Mouse (Mus musculus) small intestine, adult 2 months (tissue): Measurements from ENCODE around the gene Ccdc57. TPM values are rescaled to one million over a fixed set of nuclear protein-coding genes. Genes with fewer than 3 reads are reported as not detected.
A peak's percentile ranks its signal among the peaks of the same experiment; 100 is the strongest.

ENCODE experiments used
- H3K27ac ChIP-seq: fragments of 200-500 bp; 2 replicates; pipeline ENCODE4 v1.5.1; 2012; ENCODE audit warnings: low read depth, low read length, control low read depth, inconsistent platforms; ENCODE audit not compliant: insufficient read depth
- H3K27me3 ChIP-seq: fragments of 200-500 bp; 2 replicates; pipeline ENCODE4 v1.6.1; 2012; ENCODE audit warnings: mild to moderate bottlenecking, moderate library complexity, low read length, inconsistent platforms; ENCODE audit not compliant: control insufficient read depth, insufficient read depth
- H3K36me3 ChIP-seq: fragments of 200-500 bp; 2 replicates; pipeline ENCODE4 v1.6.1; 2012; ENCODE audit warnings: mild to moderate bottlenecking, low read length, control low read depth, inconsistent platforms; ENCODE audit not compliant: control insufficient read depth, insufficient read depth
- H3K4me1 ChIP-seq: fragments of 200-500 bp; 2 replicates; pipeline ENCODE4 v1.6.1; 2012; ENCODE audit warnings: low read length, inconsistent platforms, mixed read lengths; ENCODE audit not compliant: control insufficient read depth, insufficient read depth, insufficient read length
- H3K4me3 ChIP-seq: fragments of 200-500 bp; 2 replicates; pipeline ENCODE4 v1.5.1; 2012; ENCODE audit warnings: low read depth, mild to moderate bottlenecking, control low read depth, inconsistent platforms, low read length, moderate library complexity
- CTCF ChIP-seq: fragments of 200-500 bp; IDR thresholded peaks from 2 replicates; pipeline ENCODE4 v1.5.1; 2012; ENCODE audit warnings: low read depth, mild to moderate bottlenecking, control low read depth, inconsistent platforms, low read length, moderate library complexity, mixed read lengths; ENCODE audit not compliant: insufficient replicate concordance, insufficient read length; ENCODE audit errors: extremely low read depth
- POLR2A ChIP-seq: fragments of 200-500 bp; IDR thresholded peaks from 2 replicates; pipeline ENCODE4 v1.6.1; 2012; ENCODE audit warnings: low read depth, mild to moderate bottlenecking, control low read depth, inconsistent platforms, low read length, moderate library complexity
- WGBS: fragments of 180-500 bp; shearing (Covaris S2); methylation state at CpG from one replicate; pipeline ENCODE4 v1.1.7; 2018; 5-methylcytosine and 5-hydroxymethylcytosine counted together
- polyA plus RNA-seq: library from polyadenylated mRNA; depleted of rRNA; stranded (reverse); fragments of >200 nt; gene quantifications from 2 replicates; pipeline ENCODE4 v1.2.3, GENCODE M21; 2012

Ccdc57 gene
- polyA plus RNA-seq, 1 experiment, result 0.43 TPM

GRCm38 (mm10) chr11:120894397-120894796, 38.3 kb downstream of the Ccdc57 start:
- WGBS, result 92% methylated on average over 8 of the region's 8 CpGs

GRCm38 (mm10) chr11:120889216-120889615, 43.5 kb downstream of the Ccdc57 start:
- Histone ChIP-seq H3K36me3 (no peaks in the 10 kb centered on the region), H3K4me3 (no peak overlapping the region), H3K4me1 (peaks cover 5% of the 10 kb centered on the region; the same call in 1 of the 2 replicates), H3K27ac (no peak overlapping the region), H3K27me3 (no peaks in the 10 kb centered on the region)
- TF ChIP-seq POLR2A (no peak), CTCF (no peak)
- 20% methylated on average over 3 of the region's 3 CpGs for WGBS

More at GRCm38 (mm10) chr11:120894397-120894796, 38.3 kb downstream of the Ccdc57 start:
- peaks cover 7% of the 10 kb centered on the region; the same call in 1 of the 2 replicates for H3K4me1 ChIP-seq
- H3K27ac ChIP-seq, result no peak overlapping the region
- peaks cover 2% of the 10 kb centered on the region; the same call in 1 of the 2 replicates for H3K36me3 ChIP-seq
- H3K4me3 ChIP-seq, result no peak overlapping the region
- H3K27me3 ChIP-seq, result no peaks in the 10 kb centered on the region
- no peak for TF ChIP-seq POLR2A
- no peak for TF ChIP-seq CTCF

GRCm38 (mm10) chr11:120888718-120889117, 44.0 kb downstream of the Ccdc57 start:
- WGBS, result 71% methylated on average over 5 of the region's 5 CpGs

DNA sequence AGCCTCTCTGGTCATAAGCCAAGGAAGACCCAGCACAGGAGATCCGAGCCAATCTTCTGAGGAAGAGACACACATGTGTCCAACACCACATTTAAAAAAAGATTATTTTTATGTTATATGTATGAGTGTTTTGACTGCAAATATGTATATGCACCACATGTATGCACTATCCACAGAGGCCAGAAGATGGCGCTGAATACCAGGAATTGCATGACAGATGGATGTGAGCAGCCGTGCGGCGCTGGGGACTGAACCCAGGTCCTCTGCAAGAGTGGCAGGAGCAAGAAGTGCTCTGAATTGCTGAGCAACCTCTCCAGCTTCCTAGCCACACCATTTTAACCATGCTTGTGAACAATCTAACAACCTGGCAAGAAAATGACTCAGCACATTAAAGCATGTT, 45.2 kb downstream of the Ccdc57 start:
- Histone ChIP-seq H3K27ac (no peak overlapping the region), H3K4me3 (no peak overlapping the region), H3K36me3 (no peaks in the 10 kb centered on the region), H3K27me3 (no peaks in the 10 kb centered on the region), H3K4me1 (peaks cover 5% of the 10 kb centered on the region; the same call in 1 of the 2 replicates)
- WGBS, result 96% methylated on average over 5 of the region's 5 CpGs
- TF ChIP-seq POLR2A (no peak), CTCF (peak; percentile 4; the same call in 1 of the 2 replicates)

More at GRCm38 (mm10) chr11:120888718-120889117, 44.0 kb downstream of the Ccdc57 start:
- Histone ChIP-seq H3K4me3 (no peak overlapping the region), H3K36me3 (no peaks in the 10 kb centered on the region), H3K4me1 (peaks cover 5% of the 10 kb centered on the region; the same call in 1 of the 2 replicates), H3K27me3 (no peaks in the 10 kb centered on the region), H3K27ac (no peak overlapping the region)
- TF ChIP-seq CTCF (no peak), POLR2A (no peak)

GRCm38 (mm10) chr11:120886462-120886861, 46.2 kb downstream of the Ccdc57 start:
- TF ChIP-seq CTCF (no peak), POLR2A (no peak)
- Histone ChIP-seq H3K36me3 (no peaks in the 10 kb centered on the region), H3K4me1 (peaks cover 5% of the 10 kb centered on the region; the same call in 1 of the 2 replicates), H3K27ac (no peak overlapping the region), H3K27me3 (no peaks in the 10 kb centered on the region), H3K4me3 (no peak overlapping the region)
- WGBS, result 34% methylated on average over 5 of the region's 5 CpGs

GRCm38 (mm10) chr11:120883601-120884000, 49.1 kb downstream of the Ccdc57 start:
- TF ChIP-seq CTCF (no peak), POLR2A (no peak)
- no peak overlapping the region for H3K27ac ChIP-seq
- no peaks in the 10 kb centered on the region for H3K27me3 ChIP-seq
- 62% methylated on average over 3 of the region's 3 CpGs for WGBS
- no peaks in the 10 kb centered on the region for H3K4me1 ChIP-seq
- H3K36me3 ChIP-seq, result no peaks in the 10 kb centered on the region
- no peak overlapping the region for H3K4me3 ChIP-seq

- no peak overlapping the region for H3K4me3 ChIP-seq
- TF ChIP-seq POLR2A (no peak), CTCF (no peak)
- H3K27ac ChIP-seq, result no peak overlapping the region
- H3K4me1 ChIP-seq, result no peaks in the 10 kb centered on the region
- no peaks in the 10 kb centered on the region for H3K36me3 ChIP-seq
- no peaks in the 10 kb centered on the region for H3K27me3 ChIP-seq
- WGBS, result 81% methylated on average over 4 of the region's 4 CpGs
Measured at GRCm38 (mm10) chr11:120882931-120883330, 49.7 kb downstream of the Ccdc57 start.
